Mouse (Mus musculus) thymus, adult 2 months (tissue): ENCODE results near the gene Sirt4.

Experiments
- CTCF ChIP-seq: fragments of 200-500 bp; IDR thresholded peaks from 2 replicates; pipeline ENCODE4 v1.5.1; 2012; ENCODE audit warnings: mild to moderate bottlenecking, control low read depth, low read length, moderate library complexity, borderline replicate concordance; ENCODE audit not compliant: control insufficient read depth, poor library complexity, insufficient read depth; ENCODE audit errors: extremely low read depth
- POLR2A ChIP-seq: fragments of 200-500 bp; IDR thresholded peaks from 2 replicates; pipeline ENCODE4 v1.6.1; 2012; ENCODE audit warnings: mild to moderate bottlenecking, low read length, control low read depth, moderate library complexity; ENCODE audit not compliant: control insufficient read depth, poor library complexity, insufficient read depth; ENCODE audit errors: extremely low read depth

DNA sequence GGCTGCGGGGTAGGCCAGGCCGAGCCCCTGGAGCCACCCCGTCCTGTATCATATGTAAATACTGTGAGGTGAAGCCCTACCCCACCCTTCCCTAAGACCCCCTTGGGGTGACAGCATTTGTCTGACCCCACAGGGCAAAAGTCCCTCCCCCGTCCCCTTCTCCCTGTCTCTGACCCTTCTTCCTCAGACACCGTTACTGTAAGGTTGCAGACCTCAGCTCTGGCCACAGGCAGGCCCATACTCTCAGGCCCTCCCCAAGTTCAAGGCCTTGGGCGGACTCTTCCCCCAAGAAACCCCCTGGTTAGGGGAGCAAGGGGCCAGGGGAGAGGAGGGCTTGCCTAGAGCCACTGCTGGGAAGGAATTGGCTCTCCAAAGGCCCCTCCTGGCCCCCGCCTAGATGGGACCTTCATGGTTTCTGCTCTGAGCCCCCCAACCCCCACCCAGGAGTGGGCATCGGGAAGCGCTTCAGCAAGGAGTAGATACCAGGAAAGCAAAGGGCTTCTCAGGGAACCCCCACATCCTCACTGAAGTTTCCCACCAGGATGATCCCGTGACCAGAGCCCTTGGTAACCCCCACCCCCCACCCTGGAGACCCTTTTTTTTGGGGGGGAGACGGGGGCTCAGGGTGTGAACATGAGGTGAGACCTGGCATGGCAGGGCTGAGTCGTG, 30.0 kb downstream of the Sirt4 start:
- TF ChIP-seq CTCF = no peak
- no peak for TF ChIP-seq POLR2A
